Mouse (Mus musculus) layer of hippocampus, postnatal 10 days (tissue): ENCODE results near the gene H3f3b. TPM values are rescaled to one million over a fixed set of nuclear protein-coding genes. Genes with fewer than 3 reads are reported as not detected.
"Not testable (repeated sequence)": the region's sequence is repeated elsewhere in the genome, so short reads cannot be mapped to it uniquely, and the experiment has no call there.

Source experiments
- DNase-seq, 2 experiments: peaks; one replicate each; pipeline ENCODE4 v3.0.0; 2021; ENCODE audit warnings: low spot score in 2 of 2
- total RNA-seq, 2 experiments: library from RNA; stranded (reverse); gene quantifications; 2 replicates each; pipeline ENCODE4 v1.2.3; 2021

H3f3b gene
- total RNA-seq, 2 experiments from 2014 or later = 400 to 469 TPM

- no peak for DNase-seq
Measured at GRCm38 (mm10) chr11:116050196-116050595, 22.4 kb upstream of the H3f3b start.

- DNase-seq = no peak
Measured at GRCm38 (mm10) chr11:116049610-116050009, 21.8 kb upstream of the H3f3b start.

DNA sequence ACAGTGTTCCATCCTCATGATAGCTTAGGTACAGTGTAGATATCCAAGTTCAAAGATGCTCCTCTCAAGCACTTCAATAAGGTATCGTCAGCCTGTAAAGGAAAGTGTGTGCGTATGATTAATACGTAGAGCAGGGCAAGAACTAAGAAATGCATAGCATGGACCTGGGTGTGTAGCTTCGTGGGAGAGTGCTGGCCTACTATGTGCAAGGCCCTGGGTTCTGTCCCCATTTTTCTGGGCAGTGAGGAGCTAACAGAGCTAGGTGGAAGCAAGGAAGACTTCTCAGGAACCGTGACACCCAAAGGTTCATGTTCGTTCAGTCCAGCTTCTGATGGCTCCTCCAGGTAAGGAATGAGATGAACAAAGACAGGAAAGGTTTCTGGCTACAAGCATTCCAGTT lies 17.4 kb upstream of the H3f3b start:
- DNase-seq = no peak

GRCm38 (mm10) chr11:116043286-116043685 lies 15.5 kb upstream of the H3f3b start:
- no peak for DNase-seq

DNA sequence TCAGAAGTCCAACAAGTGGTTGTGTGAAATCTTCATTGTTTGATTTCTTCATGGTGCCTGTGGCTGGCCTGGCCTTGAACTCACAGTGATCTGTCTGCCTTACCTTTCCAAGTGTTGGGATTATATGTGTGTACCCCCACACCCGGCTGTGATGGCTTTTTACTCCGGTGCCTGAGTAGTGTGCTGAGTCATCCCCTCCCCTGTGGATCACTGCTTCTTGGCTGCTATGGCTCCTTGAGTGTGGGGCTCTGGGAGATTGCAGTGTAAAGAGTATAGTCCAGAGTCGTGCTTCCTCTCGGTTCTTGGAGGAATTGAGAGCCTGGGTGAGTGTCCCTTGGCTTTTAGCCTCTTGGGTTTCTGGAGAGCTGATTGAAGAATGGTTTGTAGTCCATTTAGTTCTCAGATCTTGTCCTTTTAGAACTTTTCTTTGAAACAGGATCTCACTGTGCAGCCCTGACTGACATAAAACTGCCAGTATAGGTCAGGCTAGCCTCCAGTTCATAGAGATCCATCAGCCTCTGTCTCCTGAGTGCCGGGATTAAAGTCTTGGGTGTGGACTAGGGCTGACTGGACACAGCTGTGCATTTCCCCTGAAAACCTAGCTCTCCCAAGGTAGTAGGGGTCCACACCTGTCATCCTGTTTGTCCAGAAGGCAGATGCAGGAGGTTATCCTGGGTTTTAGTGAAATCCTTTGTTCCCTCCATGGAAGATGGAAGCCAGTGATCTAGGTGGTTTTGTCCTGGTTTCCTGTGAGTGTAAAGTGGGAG lies 14.8 kb upstream of the H3f3b start:
- no peak for DNase-seq

DNA sequence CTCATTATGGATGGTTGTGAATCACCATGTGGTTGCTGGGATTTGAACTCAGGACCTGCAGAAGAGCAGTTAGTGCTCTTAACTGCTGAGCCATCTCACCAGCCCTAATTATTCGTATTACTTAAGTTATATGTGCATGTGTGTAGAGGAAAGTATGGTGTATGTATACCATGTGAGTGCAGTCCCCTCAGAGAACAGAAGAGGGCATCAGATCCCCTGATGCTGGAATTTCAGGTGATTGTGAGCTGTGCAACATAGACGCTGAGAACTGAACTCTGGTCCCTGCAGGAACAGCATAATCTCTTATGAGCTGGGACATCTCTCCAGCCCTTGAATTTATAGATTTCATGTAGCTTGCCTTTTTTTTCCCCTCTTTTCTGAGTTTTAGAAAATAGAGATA lies 14.1 kb upstream of the H3f3b start:
- DNase-seq = no peak

DNA sequence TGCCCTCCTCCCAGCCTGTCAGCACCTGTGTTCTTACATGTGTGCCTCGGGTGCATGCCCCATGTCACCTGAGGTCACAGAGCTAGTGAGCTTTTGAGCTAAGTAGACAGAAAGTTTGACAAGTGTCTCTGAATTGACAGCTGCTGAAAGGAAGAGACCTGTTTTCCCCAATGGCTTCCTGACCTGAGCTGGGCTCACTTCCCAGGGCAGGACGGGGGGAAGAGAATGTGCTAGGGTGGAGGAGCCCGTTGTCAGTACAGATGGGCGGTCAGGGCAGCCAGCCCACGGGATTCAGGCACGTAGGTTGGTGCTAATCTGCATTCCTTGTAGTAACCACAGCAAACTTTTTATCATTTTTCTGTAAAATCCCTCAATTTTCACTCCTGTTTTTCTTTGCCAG lies 12.8 kb upstream of the H3f3b start:
- DNase-seq = no peak

GRCm38 (mm10) chr11:116037826-116038225 lies 10.1 kb upstream of the H3f3b start:
- no peak for DNase-seq

DNA sequence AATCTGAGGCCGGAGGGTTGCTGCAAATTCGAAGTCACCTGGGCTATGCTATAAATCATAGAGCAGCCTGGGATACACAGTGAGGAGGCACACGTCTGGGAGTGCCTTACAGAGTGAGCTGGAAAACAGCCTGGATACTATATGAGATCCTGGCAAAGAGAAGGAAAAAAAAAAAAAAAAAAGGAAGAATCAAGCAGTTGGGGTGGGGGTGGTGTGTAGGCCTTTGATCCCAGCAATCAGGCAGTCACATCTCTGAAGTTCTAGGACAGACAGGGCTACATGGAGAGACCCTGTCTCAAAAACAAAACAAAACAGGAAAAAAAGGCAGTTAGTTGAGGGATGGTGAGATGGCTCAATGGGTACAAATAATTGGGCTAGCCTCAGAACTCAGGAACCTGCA lies 8.9 kb upstream of the H3f3b start:
- no peak for DNase-seq

DNA sequence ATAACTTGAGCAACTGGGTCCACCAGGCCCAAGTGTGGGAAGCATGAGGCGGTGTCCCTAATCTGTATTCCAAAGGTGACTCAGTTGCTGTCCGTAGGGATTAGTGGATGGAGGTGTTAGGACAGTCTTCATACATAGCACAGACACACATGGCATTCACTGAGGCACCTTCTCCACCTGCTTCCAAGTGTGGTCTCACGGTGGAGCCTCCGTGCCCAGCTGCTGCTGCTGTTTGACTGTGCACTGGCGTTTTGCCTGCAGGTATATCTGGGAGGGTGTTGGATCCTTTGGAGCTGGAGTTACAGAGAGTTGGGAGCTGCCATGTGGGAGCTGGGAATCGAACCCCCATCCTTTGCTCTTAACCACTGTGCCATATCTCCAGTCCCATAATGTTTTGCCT lies 6.8 kb upstream of the H3f3b start:
- no peak for DNase-seq

DNA sequence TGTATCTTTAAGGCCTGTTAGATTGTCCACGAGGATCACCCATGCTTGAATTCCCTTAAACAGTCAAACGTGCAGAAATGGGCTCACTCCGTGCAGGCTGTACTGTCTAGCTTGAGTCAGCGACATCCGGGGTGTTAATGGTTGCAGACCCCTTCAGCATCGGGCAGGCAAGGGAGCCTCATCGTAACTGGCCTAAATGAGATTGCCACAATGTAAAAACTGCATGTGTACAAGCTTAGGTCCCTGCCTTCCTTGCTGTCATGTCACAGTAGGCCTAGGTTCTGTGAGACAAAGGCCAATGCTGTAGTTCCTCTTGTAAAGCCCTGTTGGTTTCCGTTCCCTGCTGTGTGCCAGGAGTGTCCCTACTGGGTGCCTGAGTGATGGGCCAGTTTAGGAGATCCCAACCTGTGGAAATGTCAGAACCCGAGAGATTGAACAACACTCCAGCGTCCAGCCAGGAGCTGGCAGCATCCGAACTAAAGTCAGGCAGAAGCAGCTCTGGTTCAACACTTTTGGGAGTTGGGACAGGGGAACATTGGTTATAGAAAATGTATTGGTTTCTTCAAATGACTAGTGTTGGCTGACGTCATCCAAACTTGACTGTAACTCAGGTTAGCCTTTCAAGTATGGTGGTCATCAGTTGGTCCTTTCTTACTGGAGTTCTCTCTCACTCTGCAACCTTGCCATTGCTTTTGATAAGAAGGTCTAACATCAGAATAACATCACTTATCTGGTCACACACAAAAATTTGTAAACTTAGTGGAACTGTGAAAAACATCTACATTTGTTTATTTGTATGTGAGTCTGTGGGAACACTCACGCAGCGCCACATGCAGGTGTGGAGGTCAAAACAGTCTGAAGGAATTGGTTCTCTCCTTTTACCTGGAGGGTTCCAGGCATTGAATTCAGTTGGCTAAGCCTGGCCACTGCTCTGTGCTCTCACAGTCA lies 3.4 kb upstream of the H3f3b start:
- DNase-seq = no peak

DNA sequence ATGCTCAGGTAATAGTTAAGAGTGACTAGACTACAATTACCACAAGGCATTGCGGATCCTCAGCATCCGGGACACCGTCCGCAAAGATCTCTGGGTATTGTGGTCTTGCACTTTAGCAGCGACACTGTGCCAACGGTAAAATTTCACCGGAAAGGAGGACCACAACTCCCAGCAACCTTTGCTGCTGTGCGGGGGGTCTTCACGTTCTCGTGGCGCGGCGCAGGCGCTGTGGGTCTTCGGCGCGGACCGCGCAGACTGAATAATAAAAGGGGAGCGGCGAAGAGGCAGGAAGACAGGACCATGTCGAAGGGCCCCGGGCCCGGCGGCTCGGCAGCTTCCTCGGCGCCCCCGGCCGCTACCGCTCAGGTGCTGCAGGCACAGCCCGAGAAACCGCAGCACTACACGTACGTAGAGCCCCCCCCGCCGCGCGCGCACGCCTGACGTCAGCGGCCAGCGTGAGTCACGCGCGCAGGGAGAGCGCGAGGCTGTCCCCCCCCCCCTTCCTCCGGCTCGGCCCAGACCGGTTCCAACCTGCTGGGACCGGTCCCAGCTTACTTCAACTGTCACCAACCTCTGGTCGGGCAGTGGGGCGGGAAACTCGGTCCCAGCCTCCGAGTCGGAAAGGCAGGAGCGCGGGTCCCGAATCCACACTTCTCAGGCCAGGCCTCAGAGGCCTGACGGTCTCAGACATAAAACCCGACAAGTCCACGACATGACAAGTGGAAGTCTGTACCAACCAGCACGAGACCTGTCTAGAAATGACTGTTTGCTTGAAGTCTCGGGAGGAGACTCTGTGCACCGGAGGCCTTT lies 2.5 kb upstream of the H3f3b start, which contains the start of gene Unk:
Unk (plus strand) TSS at position 235 of the 810 bp plus-strand sequence.
- peak; percentile 96 to 98 for DNase-seq

- no peak for DNase-seq
Measured at GRCm38 (mm10) chr11:116029086-116029865, 1.5 kb upstream of the H3f3b start.

DNA sequence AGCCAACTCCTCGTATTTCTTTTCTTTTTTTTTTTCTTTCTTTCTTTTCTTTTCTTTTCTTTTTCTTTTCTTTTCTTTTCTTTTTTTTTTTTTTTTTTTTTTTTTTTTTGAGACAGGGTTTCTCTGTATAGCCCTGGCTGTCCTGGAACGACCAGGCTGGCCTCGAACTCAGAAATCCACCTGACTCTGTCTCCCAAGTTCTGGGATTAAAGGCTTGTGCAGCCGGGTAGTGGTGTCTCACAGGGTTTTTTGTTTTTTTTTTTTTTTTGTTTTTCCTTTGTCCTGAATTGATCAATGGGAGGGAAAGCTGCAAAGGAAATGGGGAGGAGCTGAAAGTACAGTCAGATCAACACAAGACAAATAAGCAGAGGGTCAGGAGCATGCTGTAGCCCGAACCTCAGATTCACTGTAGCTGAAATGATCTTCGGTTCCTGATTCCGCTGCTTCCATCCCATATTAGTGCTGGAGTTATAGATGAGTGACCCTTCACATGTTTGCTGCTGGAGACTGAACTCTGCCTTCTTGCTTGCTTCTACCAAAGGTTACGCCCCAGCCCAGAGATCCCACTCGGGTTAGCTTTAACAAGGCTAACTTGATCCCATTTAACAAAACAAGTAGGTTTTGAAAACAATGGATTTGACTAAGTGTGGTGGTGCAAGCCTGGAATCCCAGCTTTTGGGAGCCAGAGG lies 559 bp upstream of the H3f3b start:
- no peak for DNase-seq

DNA sequence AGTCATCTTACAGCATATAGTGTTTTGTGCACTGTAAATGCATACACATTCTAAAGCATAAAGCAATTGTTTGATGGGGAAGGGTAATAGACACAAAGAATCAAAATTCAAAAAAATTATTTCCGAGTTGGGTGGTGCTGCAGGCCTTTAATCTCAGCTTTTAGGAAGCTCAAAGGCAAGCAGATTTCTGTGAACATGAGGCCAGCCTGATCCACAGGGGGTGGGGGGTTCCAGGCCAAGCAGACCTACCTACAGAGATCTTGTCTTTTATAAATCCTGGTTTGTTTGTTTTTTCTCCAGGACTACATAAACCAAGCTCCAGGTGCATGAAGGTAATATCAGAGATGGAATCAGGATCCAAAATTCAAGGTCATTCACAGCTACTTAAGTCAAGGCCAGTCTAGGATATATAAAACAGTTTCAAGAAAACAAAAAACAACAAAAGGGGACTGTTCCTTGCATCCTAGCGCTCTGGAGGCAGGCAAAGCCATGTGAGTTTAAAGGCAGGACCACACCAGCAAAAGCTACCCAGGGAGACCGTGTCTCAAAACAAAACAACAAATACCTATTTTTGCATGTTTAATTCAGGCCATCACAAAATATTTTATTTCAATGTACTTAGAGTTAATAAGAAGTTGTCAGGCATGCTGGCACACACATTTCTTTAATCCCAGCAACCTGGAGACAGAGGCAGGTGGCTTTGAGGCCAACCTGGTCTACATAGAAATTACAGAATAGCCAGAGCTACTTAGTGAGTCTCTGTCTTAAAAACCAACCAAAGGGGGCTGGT lies 2.5 kb downstream of the H3f3b start:
- DNase-seq = no peak

GRCm38 (mm10) chr11:116024356-116024808 lies 3.4 kb downstream of the H3f3b start:
- DNase-seq = peak; percentile 93 to 94

- peak; percentile 76 to 81 for DNase-seq
Measured at GRCm38 (mm10) chr11:116023771-116024355, 3.9 kb downstream of the H3f3b start.

DNA sequence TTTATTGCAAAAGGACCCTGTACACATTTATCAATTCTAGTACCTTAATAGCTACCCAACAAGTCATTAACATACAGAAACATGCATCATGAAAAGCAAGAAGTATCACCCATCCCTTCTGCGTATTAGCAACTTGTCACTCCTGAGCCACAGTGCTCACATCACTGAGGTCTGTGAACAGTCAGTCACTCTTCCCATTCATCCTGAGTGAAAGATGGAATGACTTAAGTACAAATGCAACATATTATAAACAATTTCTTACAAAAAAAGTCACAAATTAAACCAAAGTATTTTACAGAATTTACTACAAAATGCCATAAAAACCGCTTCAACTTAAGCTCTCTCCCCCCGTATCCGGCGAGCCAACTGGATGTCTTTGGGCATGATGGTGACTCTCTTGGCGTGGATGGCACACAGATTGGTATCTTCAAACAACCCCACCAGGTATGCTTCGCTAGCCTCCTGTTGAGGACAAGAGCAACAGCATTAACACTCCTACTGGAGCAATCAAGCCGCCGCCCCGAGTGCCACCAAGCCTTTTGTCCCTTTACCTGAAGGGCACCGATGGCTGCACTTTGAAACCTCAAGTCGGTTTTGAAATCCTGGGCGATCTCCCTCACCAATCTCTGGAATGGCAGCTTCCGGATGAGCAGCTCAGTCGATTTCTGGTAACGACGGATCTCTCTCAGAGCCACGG lies 4.5 kb downstream of the H3f3b start:
- DNase-seq = not testable (repeated sequence)
